Mouse (Mus musculus): Measurements from ENCODE around the gene Tmem175. TPM values are rescaled to one million over a fixed set of nuclear protein-coding genes. Genes with fewer than 3 reads are reported as not detected.
A peak's percentile ranks its signal among the peaks of the same experiment; 100 is the strongest.

Gene Tmem175
- total RNA-seq, 2 experiments from 2014 or later, result 5.5 to 5.6 TPM

DNA sequence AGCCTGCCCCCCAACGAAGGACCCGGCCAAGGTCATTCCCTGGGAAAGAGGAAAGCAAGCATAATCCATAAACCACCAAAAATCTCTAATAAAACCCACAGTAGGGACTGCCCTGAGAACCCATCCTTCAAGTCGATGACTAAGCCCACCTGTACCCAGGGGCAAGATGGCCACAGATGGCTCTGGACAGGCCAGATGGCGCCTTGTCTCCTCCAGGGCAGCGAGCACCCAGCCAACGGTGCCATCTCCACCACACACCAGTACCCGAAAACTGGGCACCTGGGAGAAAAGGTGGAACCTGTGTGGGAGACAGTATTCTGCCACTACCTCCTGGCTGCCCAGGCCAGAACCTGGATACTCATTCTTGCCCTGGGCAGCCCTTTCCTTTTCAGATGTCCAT, 20.8 kb downstream of the Tmem175 start:
- intact Hi-C loops (cut with DNase I; ENCODE audit: low total_unique reads), result loop anchor here (5.0 kb wide), 1 partner anchor 223 kb away; no protein-coding TSS in a partner anchor
- DNase-seq, result no peak

GRCm38 (mm10) chr5:108651136-108651720, 21.7 kb downstream of the Tmem175 start:
- no peak for DNase-seq
- intact Hi-C loops (cut with DNase I; ENCODE audit: low total_unique reads), result loop anchor here (5.0 kb wide), 1 partner anchor 224 kb away; no protein-coding TSS in a partner anchor

GRCm38 (mm10) chr5:108651823-108652222, 22.3 kb downstream of the Tmem175 start:
- DNase-seq, result no peak
- intact Hi-C loops (cut with DNase I; ENCODE audit: low total_unique reads), result loop anchor here (5.0 kb wide), 1 partner anchor 225 kb away; no protein-coding TSS in a partner anchor

DNA sequence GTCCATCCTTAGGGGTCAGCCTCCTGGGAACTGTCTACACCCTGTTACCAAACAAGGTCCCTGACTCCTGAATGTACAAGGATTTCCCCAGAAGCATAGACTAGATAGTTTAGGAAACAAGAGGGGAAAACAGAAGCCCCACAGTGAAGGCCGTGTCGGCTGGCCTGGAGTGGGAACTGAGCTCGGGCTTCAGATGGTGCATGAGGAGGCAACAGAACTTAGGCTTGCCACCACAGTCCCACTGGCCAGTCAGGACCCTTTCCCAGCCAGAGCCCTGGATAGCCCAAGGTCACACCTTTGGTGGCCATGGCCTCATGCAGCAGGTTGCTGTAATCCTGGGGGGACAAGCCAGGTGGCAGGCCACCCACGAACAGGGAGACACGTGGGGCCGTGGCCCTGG, 23.8 kb downstream of the Tmem175 start:
- no peak for DNase-seq
- intact Hi-C loops (cut with DNase I; ENCODE audit: low total_unique reads), result loop anchor here (5.0 kb wide), 1 partner anchor 226 kb away; no protein-coding TSS in a partner anchor

- no peak for DNase-seq
- intact Hi-C loops (cut with DNase I; ENCODE audit: low total_unique reads), result loop anchor here (5.0 kb wide), 1 partner anchor 227 kb away; no protein-coding TSS in a partner anchor
These were observed 24.9 kb downstream of the Tmem175 start for GRCm38 (mm10) chr5:108654444-108654990.

GRCm38 (mm10) chr5:108655381-108655780, 25.8 kb downstream of the Tmem175 start:
- intact Hi-C loops (cut with DNase I; ENCODE audit: low total_unique reads), result no loop called here
- DNase-seq, result no peak

GRCm38 (mm10) chr5:108655891-108656650, 26.5 kb downstream of the Tmem175 start:
- intact Hi-C loops (cut with DNase I; ENCODE audit: low total_unique reads), result no loop called here
- DNase-seq, result no peak

GRCm38 (mm10) chr5:108657406-108657805, 27.8 kb downstream of the Tmem175 start:
- intact Hi-C loops (cut with DNase I; ENCODE audit: low total_unique reads), result no loop called here
- DNase-seq, result no peak

DNA sequence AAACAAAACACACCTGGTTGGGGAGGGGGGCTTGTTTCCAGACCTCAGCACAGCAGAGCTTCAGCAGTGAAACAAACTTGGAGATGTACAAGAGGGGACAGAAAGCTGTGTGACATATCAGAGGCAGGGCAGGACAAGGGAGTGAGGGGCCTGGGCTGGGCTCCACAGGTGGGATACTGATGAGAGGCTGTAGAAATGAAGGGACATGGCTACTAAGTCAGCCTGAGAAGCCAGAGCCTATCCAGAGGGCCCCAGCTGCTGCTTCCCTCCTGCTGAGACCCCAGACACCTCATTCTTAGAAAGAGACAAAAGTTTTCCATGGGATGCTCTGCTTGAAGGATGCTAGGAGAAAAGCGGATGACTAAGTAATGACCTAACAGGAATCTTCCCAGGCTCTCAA, 29.0 kb downstream of the Tmem175 start:
- DNase-seq, result no peak
- intact Hi-C loops (cut with DNase I; ENCODE audit: low total_unique reads), result no loop called here

DNA sequence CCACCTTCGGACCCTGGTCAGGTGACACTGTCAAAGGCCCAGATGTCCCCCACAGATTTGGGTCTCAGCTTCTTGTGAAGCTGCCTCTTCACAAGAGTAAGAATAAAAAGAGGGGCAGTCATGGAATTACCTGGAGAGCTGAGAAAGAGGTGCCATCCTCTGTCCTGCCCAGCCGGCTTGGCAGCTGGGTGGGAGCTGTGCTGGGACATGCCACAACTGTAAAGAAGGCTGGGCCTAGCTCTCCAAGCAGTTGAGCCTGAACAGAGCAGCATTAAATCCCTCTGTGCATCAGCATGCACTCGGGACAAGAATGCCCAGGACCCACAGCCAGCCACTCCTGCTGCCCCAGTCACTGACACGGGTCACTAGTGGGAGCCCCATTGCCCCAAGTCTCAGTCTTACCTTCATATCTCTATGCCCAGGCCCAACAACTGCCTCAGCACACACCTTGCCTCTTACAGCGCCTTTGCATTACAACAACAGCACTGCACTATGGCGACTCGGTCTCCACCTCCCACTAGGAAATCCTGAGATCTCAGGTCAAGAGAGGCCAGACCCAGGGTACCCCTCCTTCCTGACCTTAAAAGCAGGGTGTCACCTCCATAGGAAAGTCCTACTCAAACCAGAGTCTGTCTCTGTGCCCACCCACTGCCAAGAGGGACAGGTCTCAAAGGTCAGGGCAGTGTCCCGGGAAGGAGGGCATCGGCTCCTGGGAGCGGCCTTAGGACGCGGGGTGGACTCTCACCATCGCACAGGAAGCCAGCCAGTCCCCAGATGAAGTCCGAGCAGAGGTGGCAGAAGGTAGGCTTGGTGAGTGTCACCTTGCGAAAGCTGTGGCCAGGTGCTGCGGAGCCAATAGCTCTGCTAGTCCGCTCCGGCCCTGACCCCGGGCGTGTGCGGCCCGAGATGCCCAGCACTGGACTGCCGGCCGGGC, 30.4 kb downstream of the Tmem175 start, which contains the start of gene Idua:
Idua (plus strand) TSS at position 634 of the 934 bp plus-strand sequence.
- intact Hi-C loops (cut with DNase I; ENCODE audit: low total_unique reads), result no loop called here
- DNase-seq, result no peak

GRCm38 (mm10) chr5:108660632-108661268, 31.2 kb downstream of the Tmem175 start:
- DNase-seq, result peak; percentile 93
- intact Hi-C loops (cut with DNase I; ENCODE audit: low total_unique reads), result no loop called here

DNA sequence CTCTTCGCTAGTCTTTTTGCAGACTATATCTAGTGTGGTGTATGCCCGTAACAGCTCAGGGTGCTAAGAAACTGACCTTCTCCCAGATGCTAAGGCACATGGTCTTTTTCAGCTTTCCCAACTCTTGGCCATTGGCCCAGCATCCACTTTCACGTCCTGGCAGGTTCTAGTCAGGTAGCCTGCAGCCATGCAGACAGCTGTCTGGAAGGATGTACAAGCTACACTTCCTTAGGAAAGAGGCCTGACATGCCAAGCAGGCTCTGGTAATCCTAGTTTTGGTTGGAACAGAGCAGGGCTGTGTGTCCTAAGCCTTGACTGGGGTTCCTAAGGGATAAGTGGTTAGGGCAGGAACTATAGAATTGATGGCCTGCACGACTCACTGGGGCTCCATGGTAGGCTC, 33.2 kb downstream of the Tmem175 start:
- DNase-seq, result no peak
- intact Hi-C loops (cut with DNase I; ENCODE audit: low total_unique reads), result no loop called here

DNA sequence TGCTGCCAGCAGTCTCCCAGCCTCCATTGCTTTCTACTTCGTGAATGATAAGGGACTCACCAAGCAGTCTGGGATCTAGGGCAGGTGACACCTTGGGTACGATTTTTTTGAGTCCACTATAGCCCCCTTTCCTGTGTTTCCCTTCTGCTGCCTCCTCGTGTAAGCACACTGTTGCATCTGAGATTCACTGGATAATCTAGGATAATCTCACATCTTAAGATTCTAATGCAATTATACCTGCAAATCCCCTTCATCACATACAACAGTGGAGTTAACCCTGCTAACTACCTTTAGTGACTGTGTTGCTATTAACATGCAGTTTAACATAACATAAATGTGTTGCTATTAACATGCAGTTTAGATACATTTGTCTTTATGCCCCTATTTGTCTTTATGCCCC, 35.5 kb downstream of the Tmem175 start:
- intact Hi-C loops (cut with DNase I; ENCODE audit: low total_unique reads), result no loop called here
- DNase-seq, result no peak

GRCm38 (mm10) chr5:108667370-108667769, 37.8 kb downstream of the Tmem175 start:
- no peak for DNase-seq
- intact Hi-C loops (cut with DNase I; ENCODE audit: low total_unique reads), result no loop called here

DNA sequence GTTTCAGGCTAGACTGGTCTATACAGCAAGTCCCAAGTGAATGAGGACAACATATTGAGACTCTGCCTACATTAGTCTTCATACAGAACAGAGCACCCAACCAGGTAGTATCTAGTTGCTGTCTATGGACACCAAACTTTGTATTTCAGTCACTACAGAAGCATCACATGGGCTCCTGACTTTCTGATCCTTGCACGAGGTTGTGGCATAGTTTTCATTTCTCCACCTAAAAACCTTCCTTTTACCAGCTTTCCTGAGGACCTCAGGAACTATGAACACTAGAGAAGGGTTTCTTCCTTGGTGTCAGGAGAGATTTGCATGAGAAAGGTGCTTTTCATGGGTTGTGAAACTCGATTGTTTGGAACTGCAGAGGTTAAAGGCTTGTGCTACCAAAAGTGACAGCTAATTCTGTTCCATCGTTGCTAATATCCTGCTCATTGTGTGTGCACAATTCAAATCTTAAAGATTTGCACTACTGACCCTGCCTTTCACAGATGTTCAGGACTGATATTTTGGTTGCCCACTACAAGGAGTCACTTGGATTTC, 38.9 kb downstream of the Tmem175 start:
- intact Hi-C loops (cut with DNase I; ENCODE audit: low total_unique reads), result no loop called here
- no peak for DNase-seq

DNA sequence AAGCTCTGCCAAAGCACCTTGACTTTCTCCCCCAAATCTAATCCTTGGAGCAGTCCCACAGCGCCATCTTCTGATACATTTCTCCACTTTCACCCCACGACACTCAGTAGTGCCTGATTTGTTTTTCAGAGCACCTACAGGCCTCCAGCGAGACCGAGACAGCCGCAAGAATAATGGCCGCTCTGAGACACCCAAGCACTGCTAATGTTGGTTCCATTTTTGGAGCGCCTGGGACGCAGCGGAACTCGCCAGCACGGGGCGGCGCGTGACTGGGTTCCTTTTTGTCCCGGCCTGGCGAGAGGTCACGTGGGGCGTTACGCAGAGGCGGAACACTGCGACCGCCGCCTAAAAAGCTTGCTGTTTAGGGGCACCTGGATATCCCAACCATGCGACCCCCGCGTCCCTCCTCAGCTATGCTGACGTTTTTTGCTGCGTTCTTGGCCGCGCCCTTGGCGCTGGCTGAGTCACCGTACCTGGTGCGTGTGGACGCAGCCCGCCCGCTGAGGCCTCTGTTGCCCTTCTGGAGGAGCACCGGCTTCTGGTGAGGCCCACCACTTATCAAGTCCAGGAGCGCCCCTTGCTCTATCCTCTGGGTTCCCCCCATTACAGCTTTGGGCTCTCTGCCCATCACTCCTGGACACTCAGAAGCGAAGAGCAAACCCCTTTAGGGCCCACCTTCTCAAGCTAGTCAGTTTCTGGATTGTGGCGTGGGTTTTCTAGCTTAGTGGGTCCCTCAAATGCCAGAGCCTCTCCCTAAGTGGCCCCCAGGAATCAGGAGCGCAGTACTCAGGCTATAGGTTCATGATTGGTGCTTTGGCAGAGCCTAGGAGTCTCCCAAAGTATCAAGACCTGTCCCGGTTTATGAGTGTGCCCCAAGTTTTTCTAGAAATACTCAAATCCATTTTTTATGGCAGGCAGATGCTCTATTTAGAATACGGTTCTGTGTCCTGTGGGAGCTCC, 39.7 kb downstream of the Tmem175 start, which contains the start of gene Dgkq:
Dgkq (minus strand) TSS at position 696 of the 960 bp plus-strand sequence.
- intact Hi-C loops (cut with DNase I; ENCODE audit: low total_unique reads), result no loop called here
- DNase-seq, result peak; percentile 88

DNA sequence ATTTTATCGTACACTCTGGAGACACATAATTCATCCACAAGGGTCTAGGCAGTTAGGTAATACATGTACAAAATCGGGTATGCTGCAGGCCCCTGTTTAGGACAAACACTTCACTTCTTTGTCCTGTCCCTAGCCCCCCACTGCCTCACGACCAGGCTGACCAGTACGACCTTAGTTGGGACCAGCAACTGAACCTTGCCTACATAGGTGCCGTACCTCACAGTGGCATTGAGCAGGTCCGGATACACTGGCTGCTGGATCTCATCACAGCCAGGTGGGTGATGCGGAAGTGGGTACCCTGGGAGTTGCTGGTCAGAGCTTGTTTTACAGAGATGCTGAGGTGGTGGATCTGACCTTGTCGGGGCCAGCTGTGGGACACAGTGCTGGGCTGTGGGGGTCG, 40.4 kb downstream of the Tmem175 start:
- intact Hi-C loops (cut with DNase I; ENCODE audit: low total_unique reads), result loop anchor here (5.0 kb wide), 1 partner anchor 57 kb away; no protein-coding TSS in a partner anchor

More for the DNA sequence above, 40.4 kb downstream of the Tmem175 start:
- DNase-seq, result no peak

Data from gastrocnemius, postnatal 14 days (tissue).